In genomic region chr3:131117883-131118282, GRCm38 (mm10) we compare ENCODE assay signal across 15 mouse cellular contexts. TPM values are rescaled to one million over a fixed set of nuclear protein-coding genes. Genes with fewer than 3 reads are reported as not detected.
DNase-seq lines count a peak whose midpoint lies in the region; ATAC-seq lines count a peak whose summit lies in the region.
"Had no signal": no experiment of that assay in that cellular context is flagged by ENCODE, and none has a peak within 500 bp of the region (broad histone marks: within the 10 kb centered on the region; RNA-seq: fewer than 3 reads in every experiment).

No protein-coding gene starts in this region.

- H3K27me3 ChIP-seq in splenic B cell, adult 2 months (ENCODE audit: control insufficient read depth, insufficient read depth, low read length, poor library complexity, severe bottlenecking) = no peaks in the 10 kb centered on the region; the same call in 1 of the 2 replicates
- no peaks in the 10 kb centered on the region for H3K27me3 ChIP-seq in heart, embryonic 12.5 days (replicated peaks)

- peak; percentile 76 for DNase-seq in CD4-positive, CD25-positive, alpha-beta regulatory T cell, adult 2 months (ENCODE audit: low read depth, low spot score)
- DNase-seq in ZHBTc4 (ENCODE audit: low read depth, low spot score) = peak; percentile 43
- peak; percentile 70 for DNase-seq in splenic B cell, adult 2 months (ENCODE audit: low read depth, low spot score)
- no peak for DNase-seq in cerebellum, postnatal 25 days
- DNase-seq in kidney, postnatal 36 days = no peak
- DNase-seq: cerebellum, adult 8-10 months; kidney, adult 2 months; lung, postnatal 14 days; retina, postnatal 1 day had no signal

- H3K4me1 ChIP-seq in heart, embryonic 12.5 days (replicated peaks) = no peaks in the 10 kb centered on the region

- peak; percentile 66; the same call in 1 of the 2 replicates for ATAC-seq in megakaryocyte, adult 5-6 weeks (ENCODE audit: poor library complexity, severe bottlenecking)
- no peak for ATAC-seq in heart, embryonic 12.5 days (ENCODE audit: insufficient number of reproducible peaks, low FRiP score)
- ATAC-seq: forebrain, embryonic 16.5 days had no signal

- H3K4me2 ChIP-seq in heart, embryonic 12.5 days = no peak overlapping the region
- H3K4me2 ChIP-seq: hindbrain, embryonic 15.5 days had no signal

- no peak overlapping the region for H3K9ac ChIP-seq in heart, embryonic 12.5 days
- H3K9ac ChIP-seq: hindbrain, embryonic 15.5 days; liver, embryonic 14.5 days had no signal

- H3K4me3 ChIP-seq in heart, embryonic 12.5 days = no peak overlapping the region
- H3K4me3 ChIP-seq: hindbrain, embryonic 15.5 days had no signal

- H3K27ac ChIP-seq in heart, embryonic 12.5 days (ENCODE audit: poor library complexity, severe bottlenecking) = no peak overlapping the region
- H3K27ac ChIP-seq: hindbrain, embryonic 15.5 days; liver, embryonic 14.5 days had no signal

- no peaks in the 10 kb centered on the region for H3K9me3 ChIP-seq in heart, embryonic 12.5 days (replicated peaks)
- H3K9me3 ChIP-seq: hindbrain, embryonic 15.5 days had no signal

- 63% methylated on average over 3 of the region's 3 CpGs for WGBS in heart, embryonic 12.5 days

- H3K36me3 ChIP-seq in splenic B cell, adult 2 months (ENCODE audit: control insufficient read depth, insufficient read depth, low read length, poor library complexity, severe bottlenecking) = 0 out of 2 replicates have a peak, but pooled peaks cover 3% of the 10 kb centered on the region
- H3K36me3 ChIP-seq in heart, embryonic 12.5 days = peaks cover 9% of the 10 kb centered on the region; the same call in 1 of the 2 replicates
- H3K36me3 ChIP-seq: G1E; hindbrain, embryonic 15.5 days had no signal

RNA-seq across cellular contexts. Expression of gene Lef1, which starts 7.6 kb away (rescaled TPM):
- total RNA-seq in megakaryocyte, adult 5-6 weeks (2015) = 1.5 and 1.6 TPM in 2 replicates
- 0.66 and 1.1 TPM in 2 replicates for total RNA-seq in megakaryocyte, adult 5-6 weeks (2017)
- 18.7 and 21.2 TPM in 2 replicates for polyA plus RNA-seq in heart, embryonic 12.5 days (2016; fragmentation: Nextera tagmentation; extraction: Ambion mirVana)
- polyA plus RNA-seq: G1E had no signal

Comparison
In these comparisons a context has a peak if more than half of its experiments do, and no peak if none do; other contexts are left out.
1. DNase-seq: peak in CD4-positive, CD25-positive, alpha-beta regulatory T cell, adult 2 months (single experiment), ZHBTc4 (single experiment) and splenic B cell, adult 2 months (single experiment); none in cerebellum, postnatal 25 days (0 of 2) and kidney, postnatal 36 days (0 of 2).